Mouse (Mus musculus): ENCODE results near the gene Shbg. TPM values are rescaled to one million over a fixed set of nuclear protein-coding genes. Genes with fewer than 3 reads are reported as not detected.
A peak's percentile ranks its signal among the peaks of the same experiment; 100 is the strongest.

Gene Shbg
- polyA plus RNA-seq, 1 experiment, result 0.42 TPM

GRCm38 (mm10) chr11:69662213-69662966, 44.7 kb upstream of the Shbg start, which contains the start of gene Mpdu1:
Mpdu1 (minus strand) TSS chr11:69662642.
- under 1% methylated on average over 48 of the region's 48 CpGs for WGBS
- Histone ChIP-seq H3K4me3 (ENCODE audit: insufficient read depth, low read depth, low read length) (peak within 1 kb of the TSS; percentile 79), H3K4me1 (ENCODE audit: control insufficient read depth, insufficient read depth, low read length) (peaks cover 6% of the 10 kb centered on the region; the same call in 1 of the 2 replicates), H3K36me3 (ENCODE audit: control insufficient read depth, insufficient read depth, low read length) (peaks cover 2% of the 10 kb centered on the region; the same call in 1 of the 2 replicates), H3K27me3 (replicated peaks; ENCODE audit: control insufficient read depth, insufficient read depth, low read length) (no peaks in the 10 kb centered on the region), H3K27ac (ENCODE audit: insufficient read depth, low read depth, low read length) (peak within 1 kb of the TSS; percentile 98)
- TF ChIP-seq POLR2A (IDR thresholded peaks at IDR 0.05; ENCODE audit: low read depth, low read length) (peak; percentile 31), CTCF (conservative IDR thresholded peaks at IDR 0.05; ENCODE audit: insufficient read depth, insufficient read length, low read depth, low read length) (peak; percentile 41)
- DNase-seq, result peak; percentile 97

GRCm38 (mm10) chr11:69661221-69661881, 43.6 kb upstream of the Shbg start:
- H3K4me3 ChIP-seq (ENCODE audit: insufficient read depth, low read depth, low read length), result no peak overlapping the region
- no peak overlapping the region; the same call in 1 of the 2 replicates for H3K27ac ChIP-seq (ENCODE audit: insufficient read depth, low read depth, low read length)
- TF ChIP-seq CTCF (conservative IDR thresholded peaks at IDR 0.05; ENCODE audit: insufficient read depth, insufficient read length, low read depth, low read length), result no peak
- TF ChIP-seq POLR2A (IDR thresholded peaks at IDR 0.05; ENCODE audit: low read depth, low read length), result no peak
- H3K4me1 ChIP-seq (ENCODE audit: control insufficient read depth, insufficient read depth, low read length), result peaks cover 6% of the 10 kb centered on the region; the same call in 1 of the 2 replicates
- DNase-seq, result peak; percentile 48
- WGBS, result 47% methylated on average over 3 of the region's 3 CpGs
- no peaks in the 10 kb centered on the region for H3K27me3 ChIP-seq (replicated peaks; ENCODE audit: control insufficient read depth, insufficient read depth, low read length)
- no peaks in the 10 kb centered on the region; the same call in 1 of the 2 replicates for H3K36me3 ChIP-seq (ENCODE audit: control insufficient read depth, insufficient read depth, low read length)

- H3K4me3 ChIP-seq (ENCODE audit: insufficient read depth, low read depth, low read length), result no peak overlapping the region
- 78% methylated on average over 15 of the region's 15 CpGs for WGBS
- peaks cover 4% of the 10 kb centered on the region; the same call in 1 of the 2 replicates for H3K4me1 ChIP-seq (ENCODE audit: control insufficient read depth, insufficient read depth, low read length)
- H3K27ac ChIP-seq (ENCODE audit: insufficient read depth, low read depth, low read length), result no peak overlapping the region
- no peak for TF ChIP-seq POLR2A (IDR thresholded peaks at IDR 0.05; ENCODE audit: low read depth, low read length)
- TF ChIP-seq CTCF (conservative IDR thresholded peaks at IDR 0.05; ENCODE audit: insufficient read depth, insufficient read length, low read depth, low read length), result no peak
- no peak for DNase-seq
- no peaks in the 10 kb centered on the region; the same call in 1 of the 2 replicates for H3K36me3 ChIP-seq (ENCODE audit: control insufficient read depth, insufficient read depth, low read length)
- no peaks in the 10 kb centered on the region for H3K27me3 ChIP-seq (replicated peaks; ENCODE audit: control insufficient read depth, insufficient read depth, low read length)
These were observed 39.8 kb upstream of the Shbg start for GRCm38 (mm10) chr11:69657462-69657881.

- Histone ChIP-seq H3K27me3 (replicated peaks; ENCODE audit: control insufficient read depth, insufficient read depth, low read length) (no peaks in the 10 kb centered on the region), H3K27ac (ENCODE audit: insufficient read depth, low read depth, low read length) (no peak overlapping the region), H3K36me3 (ENCODE audit: control insufficient read depth, insufficient read depth, low read length) (peaks cover 3% of the 10 kb centered on the region), H3K4me1 (ENCODE audit: control insufficient read depth, insufficient read depth, low read length) (peaks cover 4% of the 10 kb centered on the region; the same call in 1 of the 2 replicates), H3K4me3 (ENCODE audit: insufficient read depth, low read depth, low read length) (no peak overlapping the region)
- TF ChIP-seq POLR2A (IDR thresholded peaks at IDR 0.05; ENCODE audit: low read depth, low read length) (no peak), CTCF (conservative IDR thresholded peaks at IDR 0.05; ENCODE audit: insufficient read depth, insufficient read length, low read depth, low read length) (peak; percentile 71)
- 76% methylated on average over 10 of the region's 10 CpGs for WGBS
- DNase-seq, result peak; percentile 49
These were observed 39.1 kb upstream of the Shbg start for GRCm38 (mm10) chr11:69656617-69657461.

GRCm38 (mm10) chr11:69656065-69656455, 38.4 kb upstream of the Shbg start:
- DNase-seq, result no peak
- 55% methylated on average over 5 of the region's 5 CpGs for WGBS
- H3K4me1 ChIP-seq (ENCODE audit: control insufficient read depth, insufficient read depth, low read length), result no peaks in the 10 kb centered on the region
- TF ChIP-seq POLR2A (IDR thresholded peaks at IDR 0.05; ENCODE audit: low read depth, low read length) (no peak), CTCF (conservative IDR thresholded peaks at IDR 0.05; ENCODE audit: insufficient read depth, insufficient read length, low read depth, low read length) (no peak)
- H3K4me3 ChIP-seq (ENCODE audit: insufficient read depth, low read depth, low read length), result no peak overlapping the region
- H3K36me3 ChIP-seq (ENCODE audit: control insufficient read depth, insufficient read depth, low read length), result peaks cover 9% of the 10 kb centered on the region
- no peaks in the 10 kb centered on the region for H3K27me3 ChIP-seq (replicated peaks; ENCODE audit: control insufficient read depth, insufficient read depth, low read length)
- no peak overlapping the region for H3K27ac ChIP-seq (ENCODE audit: insufficient read depth, low read depth, low read length)

- TF ChIP-seq CTCF (conservative IDR thresholded peaks at IDR 0.05; ENCODE audit: insufficient read depth, insufficient read length, low read depth, low read length), result peak; percentile 64
- TF ChIP-seq POLR2A (IDR thresholded peaks at IDR 0.05; ENCODE audit: low read depth, low read length), result no peak
- H3K27ac ChIP-seq (ENCODE audit: insufficient read depth, low read depth, low read length), result no peak within 1 kb of the TSS
- 23% methylated on average over 34 of the region's 34 CpGs for WGBS
- peak; percentile 72 for DNase-seq
- no peaks in the 10 kb centered on the region for H3K27me3 ChIP-seq (replicated peaks; ENCODE audit: control insufficient read depth, insufficient read depth, low read length)
- no peak within 1 kb of the TSS for H3K4me3 ChIP-seq (ENCODE audit: insufficient read depth, low read depth, low read length)
- H3K4me1 ChIP-seq (ENCODE audit: control insufficient read depth, insufficient read depth, low read length), result no peaks in the 10 kb centered on the region
- peaks cover 9% of the 10 kb centered on the region for H3K36me3 ChIP-seq (ENCODE audit: control insufficient read depth, insufficient read depth, low read length)
These were observed 37.8 kb upstream of the Shbg start, which contains the start of gene Sox15 for GRCm38 (mm10) chr11:69655264-69656064. Sox15 (plus strand) TSS chr11:69655314.
